Mouse (Mus musculus) adrenal gland, postnatal 14 days (tissue): ENCODE measurements at regions not wholly inside any gene's neighbourhood (a gene's known extent, or its start where the extent isn't known, plus 50 kb on each side); places are given as distances from the start of the nearest gene placed in this dataset.
A peak's percentile ranks its signal among the peaks of the same experiment; 100 is the strongest.

ENCODE experiments used
- DNase-seq: peaks from one replicate; pipeline ENCODE4 v3.0.0; 2021; ENCODE audit warnings: mixed read lengths

DNA sequence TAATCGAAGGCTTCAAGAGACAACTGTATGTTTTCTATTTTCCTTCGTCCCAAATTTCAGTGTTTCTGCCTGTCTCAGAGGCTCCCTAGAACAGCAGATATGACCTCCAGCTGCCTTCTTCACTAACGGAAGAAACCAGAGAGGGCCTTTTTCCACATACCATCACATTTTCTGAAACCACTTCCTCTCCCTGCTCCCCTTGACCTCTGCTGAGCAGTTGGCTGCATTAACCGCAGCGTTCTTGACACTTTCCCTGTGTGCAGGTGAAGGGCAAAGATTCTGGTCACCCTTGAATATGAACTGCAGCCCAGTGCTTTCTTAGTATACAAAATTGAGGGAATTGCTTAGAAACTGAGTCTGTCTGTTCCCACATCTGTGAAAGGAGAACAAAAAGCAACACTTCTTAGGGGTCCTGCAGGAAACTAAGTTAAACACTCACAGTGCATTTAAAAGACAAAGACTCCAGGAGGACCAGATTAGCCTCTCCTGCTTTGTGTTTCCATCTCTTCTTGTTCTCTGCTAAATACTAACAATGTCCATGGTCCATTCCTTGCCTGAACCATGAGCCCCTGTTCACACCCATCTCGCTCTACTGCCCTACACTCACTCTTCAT, 98.4 kb downstream of the Akap11 start:
- no peak for DNase-seq

DNA sequence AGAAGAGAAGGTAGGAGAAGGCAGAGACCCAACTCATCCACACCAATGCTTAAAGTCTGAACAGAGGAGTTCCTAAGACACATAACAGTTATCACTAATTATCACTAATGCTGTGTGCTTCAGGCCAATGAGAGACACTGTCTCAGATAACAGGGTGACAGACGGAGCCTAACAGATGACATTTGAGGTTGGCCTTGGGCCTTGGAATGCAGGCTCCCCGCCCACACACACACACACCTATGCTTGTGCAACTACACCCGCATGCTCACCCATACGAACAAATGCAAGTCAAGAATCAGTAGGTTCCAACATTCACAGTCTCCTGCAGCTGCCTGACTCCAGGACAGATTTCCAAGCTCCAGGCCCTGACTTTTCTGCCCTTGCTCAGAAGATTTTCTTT, 100.0 kb downstream of the Akap11 start:
- DNase-seq, result no peak

DNA sequence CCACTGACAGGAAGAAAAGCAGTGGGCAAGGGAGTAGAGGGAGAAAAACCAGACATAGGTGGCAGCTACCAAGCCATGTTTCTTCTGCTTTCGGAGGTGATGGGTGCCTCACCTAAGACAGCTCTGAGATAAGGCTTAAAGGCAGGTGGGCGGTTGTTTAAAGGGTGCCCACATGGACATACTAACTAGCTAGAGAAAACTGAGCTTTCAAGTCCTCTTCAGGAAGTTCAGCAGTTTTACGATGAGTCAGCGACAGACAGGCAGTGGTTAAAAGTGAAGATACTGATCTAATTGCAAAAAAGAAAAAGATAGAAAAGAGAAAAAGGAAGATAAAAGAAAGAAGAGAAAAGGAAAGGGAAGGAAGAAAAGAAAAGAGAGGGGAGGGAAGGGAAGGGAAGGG, 100.6 kb downstream of the Akap11 start:
- DNase-seq, result no peak

DNA sequence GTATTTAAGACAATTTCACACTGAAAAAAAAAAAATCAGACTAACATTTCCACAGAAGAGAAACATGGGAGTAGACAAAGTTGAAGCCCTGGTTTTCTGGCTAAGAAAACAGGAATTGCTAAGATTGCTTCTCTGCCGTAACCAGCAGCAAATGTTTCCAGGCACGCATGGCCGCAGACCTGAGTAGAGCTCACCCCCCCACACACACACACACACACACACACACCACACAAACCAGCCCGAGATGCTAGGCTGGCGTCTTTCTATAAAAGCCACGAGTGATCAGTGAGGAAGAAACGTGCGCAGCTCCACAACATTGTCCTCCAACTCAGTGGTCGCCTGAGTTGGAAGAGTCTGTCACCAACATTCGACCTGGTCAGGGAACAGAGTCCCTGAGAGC, 101.0 kb downstream of the Akap11 start:
- DNase-seq, result no peak

DNA sequence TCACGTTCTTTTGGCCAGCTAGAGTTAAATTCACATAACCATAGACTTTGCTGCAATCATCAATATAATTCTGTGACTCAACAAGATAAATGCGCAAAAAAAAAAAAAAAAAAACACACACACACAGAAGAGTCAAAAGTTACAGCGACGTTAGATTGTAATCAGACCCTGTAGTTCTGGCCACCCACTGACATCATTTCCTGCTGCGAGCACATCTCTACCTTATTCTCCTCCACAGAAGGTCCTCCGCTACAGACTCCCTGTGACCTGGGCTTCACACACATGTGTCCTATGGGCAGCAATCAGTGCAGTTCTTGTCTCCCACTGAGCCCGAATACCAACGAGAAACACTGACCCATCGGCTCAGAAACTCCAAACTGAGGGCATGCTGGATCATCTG, 101.9 kb downstream of the Akap11 start:
- DNase-seq, result no peak

DNA sequence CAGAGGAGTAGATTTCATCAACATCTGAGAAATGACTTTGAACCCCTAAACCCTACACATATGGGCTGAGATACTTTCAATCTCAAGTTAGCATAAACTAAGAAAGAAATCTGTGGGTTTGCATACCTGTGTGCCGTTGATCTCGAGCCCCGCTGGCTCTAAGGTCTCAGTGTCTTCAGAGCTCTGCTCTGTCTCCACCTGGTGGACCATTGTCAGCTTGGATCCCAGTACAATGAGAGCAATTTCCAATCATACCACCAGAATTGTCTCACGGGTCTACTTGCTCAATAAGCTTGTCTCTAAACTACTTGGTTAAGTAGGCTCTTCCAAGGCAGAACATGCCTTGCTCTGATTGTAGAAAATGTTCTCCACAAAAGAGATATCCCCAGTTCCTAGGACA, 102.5 kb downstream of the Akap11 start:
- no peak for DNase-seq

DNA sequence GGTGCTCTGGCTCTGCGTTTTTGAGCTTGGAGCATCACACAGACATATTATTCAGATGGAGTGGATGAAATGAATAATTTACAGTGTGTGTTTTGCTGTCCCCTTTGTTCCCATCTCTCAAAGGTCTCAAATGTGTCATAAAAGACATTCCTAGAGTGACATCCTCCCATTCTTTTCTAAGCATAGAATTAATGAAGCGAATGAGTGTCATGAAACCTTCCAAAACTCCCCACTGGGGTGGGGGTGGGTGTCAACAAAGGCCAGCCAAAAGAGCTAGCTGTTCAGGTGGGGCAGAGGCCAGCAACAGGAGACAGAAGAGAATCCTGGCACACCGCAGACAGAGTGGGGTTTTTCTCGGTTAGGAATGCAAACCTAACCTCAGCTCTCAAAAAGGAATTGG, 104.1 kb downstream of the Akap11 start:
- DNase-seq, result no peak

DNA sequence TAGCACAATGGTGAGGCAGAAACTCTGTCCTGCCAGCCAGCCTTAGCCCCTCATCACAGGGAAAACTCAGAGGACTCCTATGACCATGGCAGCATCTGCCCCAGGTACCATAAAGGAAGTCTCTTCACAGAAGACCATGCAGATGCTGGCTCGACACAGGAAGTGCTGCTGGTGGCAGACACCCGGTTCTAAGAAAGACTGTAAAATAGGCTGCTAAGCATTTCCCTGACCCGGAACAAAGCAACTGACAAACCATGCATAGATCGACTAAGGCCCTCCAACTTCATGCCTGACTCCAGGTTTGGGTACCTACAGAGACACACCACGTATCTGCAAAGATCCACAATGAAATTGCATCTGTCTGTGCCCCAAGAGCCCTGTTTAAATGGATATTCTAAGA, 104.7 kb downstream of the Akap11 start:
- no peak for DNase-seq

DNA sequence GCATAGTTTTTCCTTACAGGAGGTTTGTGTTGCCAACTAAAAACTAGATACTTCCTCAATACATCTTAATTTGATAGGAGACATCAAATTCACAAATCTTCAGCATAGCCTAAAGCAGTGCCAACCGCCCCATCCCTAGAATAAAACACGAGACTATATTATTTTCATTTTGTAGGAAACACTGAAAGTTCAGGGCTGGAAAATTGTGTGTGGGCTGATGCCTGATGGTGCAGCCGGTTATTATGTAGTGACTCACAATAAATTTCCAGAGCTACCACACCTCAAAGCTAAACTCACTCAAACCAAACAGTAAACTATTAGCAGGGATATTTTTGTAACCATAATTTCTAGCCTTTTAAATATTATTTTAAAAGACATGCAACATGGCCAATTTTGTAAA, 105.2 kb downstream of the Akap11 start:
- DNase-seq, result no peak

DNA sequence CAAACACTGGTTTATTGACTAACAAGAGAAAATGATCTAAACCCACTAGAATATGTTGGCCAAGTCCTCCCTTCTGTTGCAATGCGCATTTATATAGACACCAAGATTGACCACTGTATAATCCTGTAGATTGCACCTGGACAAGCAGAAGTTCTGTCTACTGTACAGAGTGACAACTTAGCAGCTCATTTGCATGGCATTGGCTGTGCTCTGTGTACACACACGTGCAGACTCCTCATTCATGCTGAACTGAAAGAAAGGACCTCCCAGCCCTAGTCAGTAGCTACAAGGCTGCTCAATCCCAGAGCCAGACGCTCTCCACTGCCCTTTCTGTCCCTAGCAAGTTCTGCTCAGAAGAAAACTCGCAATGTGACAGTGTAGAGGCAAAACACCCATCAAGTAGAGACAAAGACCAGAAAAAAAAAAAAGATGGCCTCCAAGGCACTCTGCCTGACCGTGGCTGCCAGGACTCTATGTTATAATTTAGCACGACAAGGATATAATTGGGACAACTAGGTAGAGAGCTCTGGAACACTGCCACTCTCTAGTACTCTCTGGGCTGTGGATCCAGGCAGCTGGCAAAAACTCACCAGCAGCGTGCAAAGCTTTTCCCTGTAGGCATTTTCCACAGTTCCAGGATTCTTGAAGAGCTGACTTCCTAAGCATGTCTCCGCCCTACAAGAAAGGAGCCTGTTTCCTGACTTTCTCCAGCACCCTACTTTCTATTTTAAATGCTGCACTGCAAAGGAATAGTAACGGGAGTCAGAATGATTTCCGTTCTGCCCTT, 108.2 kb downstream of the Akap11 start:
- DNase-seq, result no peak

DNA sequence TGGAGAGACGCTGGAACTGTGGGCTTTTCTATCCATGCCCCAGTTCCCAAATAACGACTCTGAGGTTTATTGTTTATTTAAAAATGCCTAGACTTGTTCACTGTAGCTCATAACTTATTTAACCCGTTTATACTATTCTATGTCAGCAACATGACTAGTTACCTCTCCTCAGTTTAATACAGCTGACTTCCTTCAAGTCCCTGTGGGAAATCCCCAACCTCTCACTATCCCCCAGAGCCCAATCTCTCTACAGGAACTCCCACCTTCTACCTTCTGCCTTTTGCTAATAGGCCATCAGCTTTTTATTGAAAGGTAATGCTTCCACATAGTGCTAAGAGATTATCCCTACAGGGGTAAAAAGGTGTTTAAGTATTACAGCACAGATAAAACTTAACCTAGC, 109.5 kb downstream of the Akap11 start:
- no peak for DNase-seq

DNA sequence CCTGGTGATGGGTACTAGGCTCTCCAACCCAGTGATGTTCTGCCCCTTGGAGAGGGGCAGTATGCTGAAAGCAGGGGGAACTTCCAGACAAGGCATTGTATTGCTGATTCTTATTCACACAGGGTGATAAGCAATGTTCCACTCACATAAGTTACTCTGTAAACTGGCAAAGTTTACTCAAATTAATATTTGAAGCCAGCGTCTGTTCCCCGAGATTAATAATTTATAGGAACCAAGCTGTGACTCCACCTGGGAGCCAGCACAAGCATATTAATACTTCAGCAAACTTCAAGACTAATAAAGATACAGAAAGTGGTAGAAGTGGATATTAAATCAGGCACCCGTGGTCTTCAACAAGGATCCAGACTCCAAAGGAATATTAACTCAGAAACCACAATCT, 114.0 kb downstream of the Akap11 start:
- DNase-seq, result no peak

DNA sequence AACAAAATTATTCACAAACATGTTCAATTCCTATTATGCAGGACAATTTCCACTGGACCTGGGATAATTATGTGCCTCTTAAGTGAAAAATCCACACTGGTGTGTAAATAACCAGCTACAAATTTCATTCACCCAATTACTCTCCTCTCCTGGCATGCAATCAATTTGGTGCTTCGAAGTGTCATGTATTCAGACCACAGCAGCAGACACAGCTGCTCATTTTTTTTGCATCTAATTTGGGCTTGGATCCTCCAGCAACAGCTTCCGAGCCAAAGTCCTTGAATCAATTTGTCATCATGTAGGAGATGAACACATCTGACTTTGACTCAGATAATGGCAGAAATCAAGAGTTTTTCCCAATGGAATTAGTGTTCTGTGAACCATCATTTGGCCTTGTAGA, 113.1 kb upstream of the Tnfsf11 start:
- DNase-seq, result no peak

DNA sequence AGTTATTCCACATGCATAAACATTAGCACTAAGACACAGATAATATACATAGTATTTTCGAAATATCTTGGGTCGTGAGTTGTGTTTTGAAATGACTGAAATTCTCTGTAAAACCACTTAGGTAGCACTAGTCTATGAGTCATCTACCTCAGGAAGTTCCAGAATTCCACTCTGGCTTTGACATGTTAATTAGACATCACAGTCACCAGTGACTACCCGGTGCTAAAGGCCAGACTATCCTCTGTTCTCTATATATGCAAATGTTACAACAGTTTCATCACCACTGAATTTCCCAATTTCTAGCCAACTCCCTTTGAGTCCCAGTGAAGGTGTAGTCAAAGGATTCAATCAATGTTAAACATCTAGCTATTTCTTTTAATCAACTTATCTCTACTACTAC, 112.3 kb upstream of the Tnfsf11 start:
- no peak for DNase-seq

DNA sequence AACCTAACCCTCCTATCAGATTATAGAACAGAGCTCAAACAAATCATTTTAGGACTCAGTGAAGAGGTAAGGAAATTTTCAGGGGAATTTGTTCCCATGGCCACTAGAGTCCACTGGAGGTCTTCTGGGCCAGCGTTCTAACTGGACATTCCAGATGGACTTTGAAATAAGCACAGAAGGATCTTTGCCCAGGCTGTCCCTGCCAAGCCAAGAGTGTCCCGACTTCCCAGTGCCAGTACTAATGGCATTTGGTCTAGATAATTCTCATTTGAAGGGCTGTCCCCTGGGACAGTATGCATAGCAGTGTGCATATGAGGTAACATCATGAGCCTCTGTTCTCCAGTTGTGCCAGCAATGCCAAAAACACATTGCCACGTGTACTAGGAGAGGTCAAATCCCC, 97.7 kb upstream of the Tnfsf11 start:
- DNase-seq, result no peak

DNA sequence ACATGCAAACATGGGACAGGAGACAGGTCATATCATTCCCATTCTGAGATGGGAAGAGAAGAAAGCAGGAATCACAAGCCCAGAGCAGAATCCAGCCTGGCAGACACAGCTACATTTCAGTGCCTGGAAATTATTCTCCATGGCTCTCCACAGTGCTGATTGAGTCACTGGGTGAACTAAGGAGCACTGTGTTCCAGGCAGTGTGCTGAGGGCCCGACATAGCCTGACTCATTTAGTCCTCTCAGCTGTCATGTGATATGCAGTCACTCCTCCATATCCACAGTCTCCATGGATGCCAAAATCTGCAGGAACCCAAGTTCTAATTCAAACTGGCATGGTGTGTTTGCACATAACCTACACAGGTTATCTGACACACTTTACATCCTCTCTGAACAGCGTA, 90.1 kb upstream of the Tnfsf11 start:
- DNase-seq, result no peak

DNA sequence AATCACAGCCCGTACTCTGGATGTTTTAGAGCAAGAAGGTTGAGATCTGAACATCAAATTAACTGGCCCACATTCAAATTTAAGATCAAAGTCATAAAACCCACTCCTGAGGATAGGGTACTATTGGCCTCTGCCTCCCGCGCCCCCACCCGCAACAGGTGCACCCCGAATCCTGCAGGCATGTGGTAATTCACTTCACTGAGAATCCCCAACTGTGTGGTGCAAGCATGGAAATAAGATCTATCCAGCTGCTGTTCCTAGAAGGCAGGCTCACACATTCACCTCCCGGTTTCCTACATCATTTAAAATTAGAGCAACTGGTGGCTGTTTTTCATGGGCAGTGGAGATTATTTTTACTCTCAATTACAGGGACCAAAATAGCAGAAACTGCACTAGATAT, 87.8 kb upstream of the Tnfsf11 start:
- no peak for DNase-seq

DNA sequence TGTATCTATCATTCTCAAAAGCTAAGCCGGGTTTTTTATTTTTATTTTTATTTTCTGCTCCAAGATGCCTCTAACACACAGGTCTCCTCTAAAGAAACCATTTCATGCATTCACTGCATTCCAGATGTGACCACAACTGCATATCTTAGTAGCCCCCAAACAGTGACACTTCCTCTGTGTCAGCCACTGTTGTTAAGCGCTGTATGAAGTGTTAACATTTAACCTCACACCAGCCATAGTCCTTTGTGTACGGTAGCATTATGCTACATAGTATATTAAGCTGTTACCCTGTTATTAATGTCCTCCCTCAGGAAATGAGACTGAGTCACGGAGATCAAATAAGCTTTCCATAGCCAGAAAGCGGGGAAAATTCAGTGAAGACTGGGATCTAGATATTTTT, 79.2 kb upstream of the Tnfsf11 start:
- DNase-seq, result no peak

DNA sequence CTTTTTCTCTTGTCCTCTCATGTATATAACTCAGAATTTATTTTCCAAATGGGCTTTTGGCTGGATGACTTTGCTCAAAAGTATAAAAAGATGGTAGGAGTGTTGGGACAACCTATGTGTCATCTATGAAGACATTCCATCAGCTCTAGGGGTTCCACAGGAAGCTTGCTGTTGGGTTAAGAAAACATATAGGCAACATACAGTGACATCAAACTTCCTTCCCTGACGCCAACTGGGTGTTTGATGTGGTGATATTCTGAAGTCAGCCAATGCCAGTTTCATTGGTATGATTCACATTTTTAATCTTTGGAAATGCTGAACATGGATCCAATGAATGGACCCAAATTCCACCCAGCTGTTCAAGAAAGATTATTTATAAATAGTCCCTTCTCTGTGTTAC, 76.5 kb upstream of the Tnfsf11 start:
- no peak for DNase-seq

DNA sequence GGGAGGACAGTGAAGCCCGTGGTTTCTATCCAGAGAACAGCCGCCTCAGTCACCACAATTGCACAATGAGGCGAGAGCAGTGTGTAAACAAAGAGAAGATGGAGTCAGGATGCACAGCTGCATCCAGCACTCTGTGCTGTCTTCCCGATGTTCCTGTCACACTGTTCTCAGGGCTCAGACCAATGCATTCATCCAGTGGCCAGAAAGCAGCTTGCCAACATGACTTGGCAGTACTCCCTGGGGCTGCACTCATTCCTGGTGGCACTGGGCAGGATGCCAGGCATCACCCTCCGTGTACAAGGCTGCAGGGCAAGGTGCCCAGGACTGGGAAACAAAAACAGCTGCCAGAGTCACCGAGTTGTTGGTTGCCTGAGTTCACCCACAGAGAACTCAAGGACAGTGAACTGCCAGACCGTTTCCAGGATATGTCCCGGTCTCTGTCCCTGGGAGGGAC, 75.4 kb upstream of the Tnfsf11 start:
- DNase-seq, result peak; percentile 98

DNA sequence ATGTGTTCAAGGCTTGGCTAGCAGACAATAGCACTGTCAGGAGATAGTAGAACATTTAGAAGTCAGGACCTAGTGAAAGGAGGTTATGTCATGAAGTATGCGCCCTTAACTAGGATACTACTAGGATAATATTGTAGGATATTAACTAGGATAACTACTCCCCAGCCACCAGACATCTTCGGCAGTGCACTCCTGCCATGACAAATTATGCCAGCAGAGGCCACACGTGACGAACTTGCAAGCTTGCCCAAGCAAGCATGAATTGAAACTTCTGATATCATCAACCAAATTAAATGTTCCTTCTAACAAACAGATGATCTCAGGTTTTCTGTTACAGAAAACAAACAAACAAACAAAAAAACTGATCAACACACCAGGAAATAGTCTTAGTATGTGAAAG, 72.2 kb upstream of the Tnfsf11 start:
- no peak for DNase-seq

DNA sequence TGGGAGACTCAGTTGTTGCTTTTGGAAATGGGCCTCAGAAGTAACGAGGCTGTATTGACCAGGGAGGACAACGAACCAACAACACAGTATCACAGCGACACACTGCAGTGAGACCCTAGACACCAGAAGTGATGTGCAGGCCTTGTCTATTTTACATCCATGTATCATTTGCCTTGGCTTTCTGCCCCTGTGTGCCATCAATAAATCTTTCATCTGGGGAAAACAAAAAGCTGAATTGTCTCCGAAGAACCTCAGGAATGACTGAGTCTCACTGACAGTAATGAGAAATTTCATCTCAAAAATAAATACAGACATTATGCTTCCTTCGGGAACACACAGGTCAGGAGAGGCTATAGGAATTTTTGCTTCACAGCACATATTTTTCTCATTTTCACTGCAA, 68.7 kb upstream of the Tnfsf11 start:
- no peak for DNase-seq

DNA sequence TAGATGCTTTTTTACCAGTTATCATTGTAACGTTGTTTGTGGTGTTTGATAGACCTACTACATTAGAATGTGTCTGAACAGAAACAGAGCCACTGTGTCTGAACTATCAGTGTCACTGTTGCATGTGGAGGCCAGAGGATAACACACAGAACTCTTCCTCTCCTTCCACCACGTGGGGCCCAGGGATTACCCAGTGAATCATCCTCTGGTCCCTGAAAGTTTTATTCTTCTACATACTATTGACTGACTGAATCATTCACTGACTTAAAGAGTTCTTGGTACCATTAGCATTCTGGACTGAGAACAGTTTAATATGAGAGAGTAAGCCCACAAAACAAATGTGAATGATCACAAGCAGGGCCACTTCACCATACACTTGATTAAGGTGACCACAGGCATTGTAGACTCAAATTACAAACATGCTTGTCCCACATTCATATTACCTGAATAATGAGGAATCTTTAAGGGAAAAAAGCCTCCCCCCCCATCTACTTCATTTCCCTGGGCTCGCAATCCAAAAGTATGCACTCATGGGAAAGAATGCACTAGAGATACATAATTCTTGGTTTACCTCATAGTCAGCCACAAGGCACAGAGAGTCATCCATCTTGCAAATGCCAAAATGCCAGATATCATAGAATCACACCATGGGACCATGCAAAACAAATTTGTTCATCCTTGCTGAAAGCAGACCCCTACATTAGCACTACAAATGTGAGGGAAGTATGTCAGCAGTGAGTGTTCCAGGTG, 68.1 kb upstream of the Tnfsf11 start:
- no peak for DNase-seq

DNA sequence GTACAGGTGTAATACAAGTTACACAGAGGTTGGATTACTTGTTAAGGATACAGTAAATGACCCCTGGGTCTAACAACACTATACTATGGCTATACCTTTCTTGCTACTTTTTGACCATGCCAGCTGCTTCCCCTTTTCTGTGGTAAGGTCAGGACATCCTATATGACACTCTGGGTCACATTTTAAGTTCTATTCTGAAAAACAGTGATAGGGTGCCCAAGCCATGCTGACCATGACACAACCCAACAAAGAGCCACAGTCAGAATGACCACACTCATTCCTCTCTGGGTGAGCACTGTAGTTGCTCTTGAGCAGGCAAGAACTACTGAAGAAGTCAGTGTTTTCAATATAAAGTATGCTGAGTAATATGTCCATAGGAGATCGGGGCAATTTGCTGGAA, 64.3 kb upstream of the Tnfsf11 start:
- DNase-seq, result no peak
